Mouse (Mus musculus): ENCODE results near the gene Lamtor3. TPM values are rescaled to one million over a fixed set of nuclear protein-coding genes. Genes with fewer than 3 reads are reported as not detected.

Gene Lamtor3
- total and polyA plus RNA-seq, 3 experiments: 77.5 to 88.3 TPM; not detected in 1

DNA sequence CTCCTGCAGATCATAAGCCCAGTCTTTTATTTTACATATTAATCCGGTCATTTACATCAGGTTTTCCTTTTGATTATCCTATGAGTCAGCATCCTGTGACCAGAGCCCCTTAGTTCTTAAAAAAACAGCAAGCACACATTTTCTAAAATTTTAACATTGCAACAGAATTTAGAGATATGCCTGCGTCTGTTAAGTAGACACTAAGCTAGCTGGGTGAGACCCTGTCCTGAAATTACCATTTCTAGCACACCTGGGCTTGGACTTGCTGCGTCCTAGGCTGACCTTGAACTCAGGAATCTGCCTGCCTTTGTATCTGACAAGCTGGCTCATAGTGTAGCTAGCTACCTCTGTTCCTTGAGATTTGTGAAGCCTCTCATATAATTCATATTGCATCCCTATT lies 11.6 kb downstream of the Lamtor3 start (continued):
- TF ChIP-seq UBTF (IDR thresholded peaks at IDR 0.05; ENCODE audit: borderline replicate concordance, insufficient read depth, low read depth, low read length): no peak
- no peak for TF ChIP-seq MAX (IDR thresholded peaks at IDR 0.05; ENCODE audit: low read length)
- 0 out of 2 replicates have a peak, but pooled peaks have one; percentile 21 for TF ChIP-seq MAFK (IDR thresholded peaks at IDR 0.05; ENCODE audit: borderline replicate concordance, low read depth, low read length)
- TF ChIP-seq CHD1 (IDR thresholded peaks at IDR 0.05; ENCODE audit: low read depth, low read length): no peak
- TF ChIP-seq ZC3H11A (IDR thresholded peaks at IDR 0.05; ENCODE audit: low read depth, low read length): no peak
- TF ChIP-seq KAT2A (conservative IDR thresholded peaks at IDR 0.05; ENCODE audit: low read depth, low read length): no peak
- no peak for TF ChIP-seq POLR2AphosphoS5 (IDR thresholded peaks at IDR 0.05; ENCODE audit: borderline replicate concordance, low read depth, low read length)
- TF ChIP-seq BHLHE40 (IDR thresholded peaks at IDR 0.05; ENCODE audit: borderline replicate concordance, low read depth, low read length): no peak
- 0 out of 2 replicates have a peak, but pooled peaks have one; percentile 2 for TF ChIP-seq MYB (IDR thresholded peaks at IDR 0.05; ENCODE audit: low read depth, low read length)
- TF ChIP-seq JUND (IDR thresholded peaks at IDR 0.05; ENCODE audit: low read depth, low read length): no peak
- 0 out of 2 replicates have a peak, but pooled peaks have one; percentile 19 for TF ChIP-seq NELFE (IDR thresholded peaks at IDR 0.05; ENCODE audit: low read depth, low read length)
- TF ChIP-seq GATA1 (IDR thresholded peaks at IDR 0.05; ENCODE audit: low read depth, low read length): no peak
- TF ChIP-seq ELF1 (IDR thresholded peaks at IDR 0.05; ENCODE audit: low read depth, low read length): no peak
- TF ChIP-seq POLR2A (IDR thresholded peaks at IDR 0.05; ENCODE audit: control insufficient read depth in 1 of 2, insufficient read depth in 1 of 2, low read depth in 1 of 2, low read length in 2 of 2, poor library complexity in 1 of 2): no peak
- TF ChIP-seq HCFC1 (IDR thresholded peaks at IDR 0.05; ENCODE audit: low read depth, low read length): no peak
- TF ChIP-seq CHD2 (IDR thresholded peaks at IDR 0.05; ENCODE audit: low read length): no peak; the same call in 1 of the 2 replicates

- no peak overlapping the region for H3K4me3 ChIP-seq (ENCODE audit: control insufficient read depth in 1 of 2, insufficient read depth in 1 of 2, low read depth in 2 of 2, low read length in 2 of 2)
- no peak overlapping the region for H3K9ac ChIP-seq (ENCODE audit: control insufficient read depth, low read depth, low read length, poor library complexity, severe bottlenecking)
- no peaks in the 10 kb centered on the region for H3K27me3 ChIP-seq (ENCODE audit: control insufficient read depth in 1 of 2, insufficient read depth in 2 of 2, low read length in 2 of 2)
- no peaks in the 10 kb centered on the region for H3K79me2 ChIP-seq (ENCODE audit: control insufficient read depth, insufficient read depth, low read length, poor library complexity)
- DNase-seq (ENCODE audit: low read depth, low spot score): no peak
- TF ChIP-seq POLR2A (IDR thresholded peaks at IDR 0.05; ENCODE audit: control insufficient read depth in 1 of 2, insufficient read depth in 1 of 2, low read depth in 1 of 2, low read length in 2 of 2, poor library complexity in 1 of 2) (no peak), ZMIZ1 (IDR thresholded peaks at IDR 0.05; ENCODE audit: low read depth, low read length) (no peak), RAD21 (IDR thresholded peaks at IDR 0.05; ENCODE audit: low read depth, low read length) (no peak), E2F4 (IDR thresholded peaks at IDR 0.05; ENCODE audit: borderline replicate concordance, low read depth, low read length) (no peak), ZNF384 (IDR thresholded peaks at IDR 0.05; ENCODE audit: low read depth, low read length) (no peak), MAX (IDR thresholded peaks at IDR 0.05; ENCODE audit: low read length) (no peak), MAZ (IDR thresholded peaks at IDR 0.05; ENCODE audit: low read depth, low read length) (no peak), CTCF (IDR thresholded peaks at IDR 0.05 in 2 of 3, conservative IDR thresholded peaks at IDR 0.05 in 1 of 3; ENCODE audit: control insufficient read depth in 1 of 3, insufficient read depth in 1 of 3, low read depth in 2 of 3, low read length in 3 of 3, poor library complexity in 1 of 3, severe bottlenecking in 1 of 3) (no peak), USF1 (IDR thresholded peaks at IDR 0.05; ENCODE audit: low read depth, low read length) (no peak), MAFK (IDR thresholded peaks at IDR 0.05; ENCODE audit: borderline replicate concordance, low read depth, low read length) (no peak), RCOR1 (IDR thresholded peaks at IDR 0.05; ENCODE audit: low read depth, low read length) (no peak), NELFE (IDR thresholded peaks at IDR 0.05; ENCODE audit: low read depth, low read length) (no peak), ZC3H11A (IDR thresholded peaks at IDR 0.05; ENCODE audit: low read depth, low read length) (no peak), HCFC1 (IDR thresholded peaks at IDR 0.05; ENCODE audit: low read depth, low read length) (no peak)
- no peaks in the 10 kb centered on the region for H3K9me3 ChIP-seq (replicated peaks; ENCODE audit: insufficient read depth, low read length)
- peaks cover 3 to 6% of the 10 kb centered on the region in 2 experiments; a peak in 2 of 4 replicates for H3K4me1 ChIP-seq (ENCODE audit: control insufficient read depth in 1 of 2, insufficient read depth in 2 of 2, low read length in 2 of 2)
- H3K36me3 ChIP-seq (ENCODE audit: control insufficient read depth in 1 of 2, insufficient read depth in 2 of 2, low read length in 2 of 2): peaks cover 10 to 15% of the 10 kb centered on the region in 2 experiments
- no peak overlapping the region for H3K27ac ChIP-seq (ENCODE audit: control insufficient read depth, low read depth, low read length)
Observed at GRCm38 (mm10) chr3:137932748-137933147, 14.4 kb downstream of the Lamtor3 start.
